Mouse (Mus musculus): ENCODE measurements around the gene Samsn1.
"Not testable (repeated sequence)": the region's sequence is repeated elsewhere in the genome, so short reads cannot be mapped to it uniquely, and the experiment has no call there.

Samsn1 gene

GRCm38 (mm10) chr16:75875896-75876295, 146.2 kb downstream of the Samsn1 start:
- DNase-seq (ENCODE audit: low spot score in 2 of 2), result no peak

DNA sequence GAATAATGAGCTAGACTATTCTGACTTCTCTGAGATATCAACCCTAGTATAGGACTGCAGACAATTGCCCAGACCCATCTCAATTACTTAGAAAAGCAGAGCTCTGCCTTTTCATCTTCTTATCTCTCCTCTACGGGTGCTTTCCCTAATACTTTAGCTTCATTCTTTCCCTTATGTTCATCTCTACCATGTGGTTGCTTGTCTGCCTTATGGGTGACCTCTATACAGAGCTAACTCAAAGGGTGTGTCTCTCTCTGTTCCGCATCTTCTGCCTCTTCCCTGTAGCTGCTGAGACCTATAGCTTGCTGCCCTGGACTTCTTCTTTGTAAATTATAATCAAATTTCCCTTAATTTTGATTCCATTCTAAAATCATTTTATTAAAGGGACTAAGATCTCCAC, 147.6 kb downstream of the Samsn1 start:
- DNase-seq (ENCODE audit: low spot score in 2 of 2), result no peak

DNA sequence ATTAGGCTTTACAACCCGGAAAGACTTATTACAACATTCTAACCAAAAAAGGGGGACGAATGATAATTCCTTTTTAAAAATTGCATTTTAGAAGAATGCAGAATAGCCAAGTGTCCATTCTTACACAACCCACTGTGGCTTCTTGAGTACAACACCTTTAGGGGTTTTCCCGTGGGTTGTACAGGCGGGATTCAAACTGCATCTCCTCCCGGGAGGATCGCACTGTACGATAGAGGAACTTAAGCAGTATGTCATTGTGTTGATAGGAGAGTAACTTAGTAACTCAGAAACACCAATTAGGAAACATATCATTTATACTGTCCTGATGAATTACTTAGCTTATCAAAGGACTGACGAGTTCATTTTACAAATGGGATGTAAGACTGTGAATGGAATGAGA, 149.8 kb downstream of the Samsn1 start:
- no peak for DNase-seq (ENCODE audit: low spot score in 2 of 2)

- DNase-seq (ENCODE audit: low spot score in 2 of 2), result no peak
Observed at GRCm38 (mm10) chr16:75867400-75867799, 154.7 kb downstream of the Samsn1 start.

- DNase-seq (ENCODE audit: low spot score in 2 of 2), result no peak
Observed at GRCm38 (mm10) chr16:75865505-75865904, 156.6 kb downstream of the Samsn1 start.

DNA sequence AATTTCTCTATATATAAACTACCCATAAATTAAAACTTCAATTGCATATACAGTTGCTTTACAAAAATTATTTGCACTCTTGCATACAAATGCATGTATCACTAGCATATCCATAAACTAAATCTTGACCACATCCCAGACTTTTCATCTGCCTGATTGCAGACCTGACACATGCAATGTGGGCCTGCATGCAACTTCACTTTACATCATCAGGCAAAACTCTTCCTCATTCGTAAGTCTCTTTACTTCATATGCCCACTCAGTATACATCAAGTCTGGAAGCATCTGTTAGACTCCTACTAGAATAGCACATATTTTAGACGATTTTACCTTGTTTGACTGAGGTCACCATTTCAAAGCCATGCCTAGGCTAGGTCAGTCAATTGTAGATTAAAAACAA, 157.4 kb downstream of the Samsn1 start:
- no peak for DNase-seq (ENCODE audit: low spot score in 2 of 2)

GRCm38 (mm10) chr16:75856343-75856742, 165.7 kb downstream of the Samsn1 start:
- DNase-seq (ENCODE audit: low spot score in 2 of 2), result no peak

- no peak for DNase-seq (ENCODE audit: low spot score in 2 of 2)
Observed at GRCm38 (mm10) chr16:75855402-75855801, 166.7 kb downstream of the Samsn1 start.

DNA sequence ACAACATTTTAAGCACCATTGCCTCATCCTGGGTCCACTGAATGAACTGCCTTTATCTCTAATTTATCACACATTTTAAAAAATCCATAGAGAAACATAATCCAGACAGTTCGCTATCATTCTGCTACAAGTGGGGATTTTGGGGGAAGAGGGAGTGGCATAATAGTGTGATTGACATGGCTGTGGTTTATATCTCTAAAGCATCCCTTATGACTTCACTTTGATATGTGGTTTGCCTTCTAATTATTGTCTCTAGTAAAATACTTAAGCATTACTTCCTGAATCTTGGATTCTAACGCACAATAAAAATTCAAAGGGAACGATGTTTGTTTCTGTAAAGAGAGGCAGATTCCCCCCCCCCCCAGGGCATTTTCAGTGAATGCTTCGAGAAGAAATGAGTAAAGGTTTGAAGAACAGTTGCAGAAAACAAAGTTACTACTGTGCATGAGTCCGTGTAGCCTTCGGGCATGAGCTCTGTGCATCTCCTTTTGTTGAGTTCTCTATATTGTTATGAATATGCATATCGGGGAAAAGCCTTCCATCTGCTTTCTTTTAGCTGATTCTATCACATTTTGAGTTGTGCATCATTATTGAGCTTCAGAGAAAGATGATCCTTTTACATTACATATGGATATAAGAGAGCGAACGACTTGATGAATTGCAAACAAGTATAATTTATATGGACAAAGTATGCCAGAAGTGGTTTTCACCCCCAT, 168.4 kb downstream of the Samsn1 start:
- no peak for DNase-seq (ENCODE audit: low spot score in 2 of 2)

- DNase-seq (ENCODE audit: low spot score in 2 of 2), result no peak
Observed at GRCm38 (mm10) chr16:75852485-75852884, 169.6 kb downstream of the Samsn1 start.

GRCm38 (mm10) chr16:75849039-75849438, 173.0 kb downstream of the Samsn1 start:
- DNase-seq (ENCODE audit: low spot score in 2 of 2), result no peak

GRCm38 (mm10) chr16:75843653-75844062, 178.4 kb downstream of the Samsn1 start:
- no peak for DNase-seq (ENCODE audit: low spot score in 2 of 2)

GRCm38 (mm10) chr16:75843031-75843430, 179.1 kb downstream of the Samsn1 start:
- no peak for DNase-seq (ENCODE audit: low spot score in 2 of 2)

DNA sequence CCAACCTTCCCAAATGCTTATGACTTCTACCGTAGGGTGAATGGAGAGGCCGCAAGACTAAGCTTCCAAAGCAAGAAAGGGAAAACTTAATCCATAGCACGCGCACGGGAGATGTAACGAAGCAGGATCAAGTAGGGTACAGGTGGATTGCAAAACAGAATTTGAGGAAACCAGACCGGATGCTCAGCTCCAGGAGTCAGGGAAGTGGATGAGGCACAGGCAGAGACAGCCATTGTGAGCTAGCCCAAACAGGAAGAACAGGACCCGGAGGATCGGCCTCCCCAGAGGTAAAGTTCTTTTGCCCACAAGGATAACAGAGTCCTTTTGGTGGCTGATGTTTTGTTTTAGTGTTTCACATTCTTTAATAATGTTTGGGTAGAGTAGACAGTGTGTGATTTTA, 179.5 kb downstream of the Samsn1 start:
- DNase-seq (ENCODE audit: low spot score in 2 of 2), result no peak

GRCm38 (mm10) chr16:75837728-75838451, 184.2 kb downstream of the Samsn1 start:
- no peak for DNase-seq (ENCODE audit: low spot score in 2 of 2)

DNA sequence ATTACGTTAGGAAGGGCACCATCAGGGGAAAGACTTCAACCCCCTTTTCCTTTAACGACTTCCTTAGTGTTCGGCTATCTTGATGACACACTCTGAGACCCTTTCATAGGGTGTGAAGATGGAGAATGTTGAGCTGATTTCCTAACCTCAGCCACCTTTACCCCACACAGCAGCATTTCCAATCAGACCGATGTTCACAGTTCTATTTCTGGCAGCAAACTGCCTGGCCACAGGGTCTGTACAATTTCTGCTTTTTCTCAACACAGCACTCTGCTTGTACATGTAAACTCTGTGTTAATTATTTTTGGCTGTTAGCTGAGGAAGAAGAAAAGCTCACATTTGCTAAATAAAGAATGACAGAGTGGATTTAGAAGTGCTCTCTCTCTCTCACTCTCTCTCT, 190.7 kb downstream of the Samsn1 start:
- DNase-seq (ENCODE audit: low spot score in 2 of 2), result no peak

GRCm38 (mm10) chr16:75826949-75827348, 195.1 kb downstream of the Samsn1 start:
- DNase-seq (ENCODE audit: low spot score in 2 of 2), result not testable (repeated sequence)

DNA sequence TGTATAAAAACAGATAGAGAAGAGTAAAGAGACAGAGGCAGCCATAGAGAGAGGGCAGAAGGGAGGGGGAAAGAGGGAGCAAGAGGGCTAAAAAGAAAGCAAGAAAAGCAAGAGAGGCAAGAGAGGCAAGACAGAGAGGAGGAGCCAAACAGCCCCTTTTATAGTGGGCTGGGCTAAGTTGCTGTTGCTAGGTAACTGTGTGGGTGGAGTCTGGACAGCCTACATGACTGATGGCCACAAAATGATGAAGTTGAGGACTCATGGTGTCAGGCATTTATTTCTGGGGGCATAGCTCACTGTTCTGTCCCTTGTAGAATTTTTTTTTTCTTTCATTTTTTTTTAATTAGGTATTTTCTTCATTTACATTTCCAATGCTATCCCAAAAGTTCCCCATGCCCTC, 195.6 kb downstream of the Samsn1 start:
- DNase-seq (ENCODE audit: low spot score in 2 of 2), result no peak

DNA sequence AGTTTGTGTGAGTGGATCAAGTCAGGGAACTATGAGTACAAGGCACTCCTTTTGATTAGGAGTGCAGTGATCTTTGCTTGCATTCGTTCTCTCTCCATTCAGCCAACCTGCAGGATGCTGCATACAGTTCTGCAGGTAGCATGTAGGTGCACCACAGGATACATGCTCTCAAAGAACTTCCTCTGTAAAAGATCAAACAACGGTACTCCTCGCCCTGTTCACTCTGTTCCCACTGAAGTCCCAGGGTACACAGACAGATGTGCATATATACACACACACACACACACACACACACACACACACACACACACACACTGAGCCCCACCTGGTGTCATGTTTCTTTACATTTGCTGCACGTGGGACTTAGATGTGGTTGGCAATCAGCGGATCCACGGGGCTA, 198.9 kb downstream of the Samsn1 start:
- no peak for DNase-seq (ENCODE audit: low spot score in 2 of 2)

DNA sequence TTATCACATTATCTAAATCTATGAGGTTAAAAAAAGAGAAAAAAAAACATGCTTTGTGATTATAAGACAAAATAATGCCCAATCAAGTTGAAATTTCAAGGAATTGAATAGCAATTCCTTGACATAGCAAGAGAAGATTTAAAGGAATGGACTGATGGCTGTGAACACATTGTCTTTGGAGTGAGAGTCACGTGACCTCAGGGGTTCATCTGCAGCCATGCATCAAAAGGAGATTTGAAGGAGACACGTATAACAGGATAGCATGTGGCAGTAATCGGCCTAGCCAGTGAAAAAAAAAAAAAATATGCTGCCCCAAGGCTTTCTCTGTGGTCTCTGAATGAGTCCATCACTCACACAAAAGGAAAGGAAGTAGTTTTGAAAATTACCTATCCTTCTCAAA, 201.1 kb downstream of the Samsn1 start:
- no peak for DNase-seq (ENCODE audit: low spot score in 2 of 2)

Data from spleen, postnatal 14 days (tissue).